Mouse (Mus musculus) heart, adult 2 months (tissue): ENCODE measurements at regions not wholly inside any gene's neighbourhood (a gene's known extent, or its start where the extent isn't known, plus 50 kb on each side); places are given as distances from the start of the nearest gene placed in this dataset.

Source experiments
- CTCF ChIP-seq: fragments of 200-600 bp; IDR thresholded peaks from 2 replicates; pipeline ENCODE4 v1.8.1; 2022; ENCODE audit warnings: antibody characterized with exemption, mild to moderate bottlenecking, moderate library complexity
- EP300 ChIP-seq: fragments of 200-500 bp; IDR thresholded peaks from 2 replicates; pipeline ENCODE4 v1.6.1; 2011; ENCODE audit warnings: low read depth, low read length, control low read depth; ENCODE audit not compliant: insufficient read depth
- POLR2A ChIP-seq: fragments of 200-500 bp; IDR thresholded peaks from 2 replicates; pipeline ENCODE4 v1.6.1; 2011; ENCODE audit warnings: mild to moderate bottlenecking, low read depth, low read length, control low read depth; ENCODE audit not compliant: insufficient read depth

DNA sequence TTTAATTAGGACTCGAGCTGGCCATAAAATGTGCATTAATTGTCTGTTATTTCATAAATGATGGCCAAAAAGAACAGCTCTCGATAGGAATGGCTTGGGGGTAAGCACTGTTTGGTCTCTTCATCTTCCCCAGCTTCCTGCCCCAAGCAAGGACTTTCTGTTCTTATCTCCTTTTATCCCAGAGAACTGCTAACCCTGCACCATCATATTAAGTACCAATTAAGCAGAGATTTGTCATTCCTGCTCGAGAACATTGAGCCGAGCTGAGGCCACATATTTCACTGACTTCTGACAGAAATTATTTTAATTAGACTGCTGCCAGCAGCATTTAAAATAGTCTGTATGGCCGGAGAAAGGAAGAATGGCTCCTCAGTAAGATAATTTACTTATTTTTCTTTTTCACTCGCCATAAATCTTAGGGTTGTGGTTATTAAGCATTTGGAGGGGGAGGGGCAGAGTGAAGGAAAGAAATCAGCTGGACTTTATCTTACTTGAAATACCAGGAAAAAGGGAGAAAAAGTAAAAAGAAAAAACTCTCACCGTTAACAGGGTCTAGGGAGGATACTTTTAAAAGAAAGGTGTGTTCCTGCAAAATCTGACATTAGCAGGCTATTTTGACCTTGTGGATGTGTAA, 377.1 kb downstream of the Mtx2 start:
- no peak for TF ChIP-seq CTCF
- TF ChIP-seq POLR2A, result no peak
- no peak for TF ChIP-seq EP300
